Mouse (Mus musculus): ENCODE results near the gene Ptgds. TPM values are rescaled to one million over a fixed set of nuclear protein-coding genes. Genes with fewer than 3 reads are reported as not detected.

The Ptgds gene
- polyA plus RNA-seq, 1 experiment from 2014 or later, result 192 TPM

DNA sequence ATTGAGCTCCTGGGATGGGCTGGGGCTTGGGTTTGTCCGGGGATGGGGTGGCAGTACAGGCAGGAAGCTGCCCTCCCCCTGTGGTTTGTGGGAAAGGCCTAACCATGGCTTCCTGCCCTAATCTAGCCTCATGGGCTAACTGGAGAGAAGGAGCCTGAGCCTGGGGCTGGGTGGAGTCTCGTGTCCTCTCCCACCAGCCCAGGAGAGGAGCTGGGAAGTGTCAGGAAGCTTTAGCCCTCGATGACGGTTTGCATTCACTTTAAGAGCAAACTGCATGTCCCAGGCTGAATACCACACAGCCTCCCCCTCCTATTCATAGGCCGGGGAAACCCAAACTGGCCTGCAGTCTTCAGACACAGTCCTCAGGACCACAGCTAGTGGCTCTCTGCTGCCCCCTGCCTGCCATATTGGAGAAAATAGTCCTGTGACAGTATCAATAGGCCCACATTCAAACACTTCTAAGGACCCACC is 43.1 kb downstream of the Ptgds start:
- Histone ChIP-seq H3K4me3 (ENCODE audit: low read length) (no peak overlapping the region), H3K27me3 (ENCODE audit: control insufficient read depth, insufficient read depth, low read length) (peaks cover 28% of the 10 kb centered on the region), H3K4me1 (ENCODE audit: control insufficient read depth, insufficient read depth, low read length) (peaks cover 9% of the 10 kb centered on the region), H3K9ac (ENCODE audit: low read length) (no peak overlapping the region), H3K36me3 (ENCODE audit: control insufficient read depth, insufficient read depth) (no peaks in the 10 kb centered on the region), H3K9me3 (replicated peaks; ENCODE audit: control insufficient read depth, low read length) (no peaks in the 10 kb centered on the region), H3K27ac (ENCODE audit: low read length) (no peak overlapping the region), H3K4me2 (ENCODE audit: low read depth, low read length) (no peak overlapping the region)
- ATAC-seq (replicated peaks; ENCODE audit: extremely low read depth, insufficient read depth, low FRiP score), result no peak
- WGBS, result 26% methylated on average over 5 of the region's 5 CpGs

DNA sequence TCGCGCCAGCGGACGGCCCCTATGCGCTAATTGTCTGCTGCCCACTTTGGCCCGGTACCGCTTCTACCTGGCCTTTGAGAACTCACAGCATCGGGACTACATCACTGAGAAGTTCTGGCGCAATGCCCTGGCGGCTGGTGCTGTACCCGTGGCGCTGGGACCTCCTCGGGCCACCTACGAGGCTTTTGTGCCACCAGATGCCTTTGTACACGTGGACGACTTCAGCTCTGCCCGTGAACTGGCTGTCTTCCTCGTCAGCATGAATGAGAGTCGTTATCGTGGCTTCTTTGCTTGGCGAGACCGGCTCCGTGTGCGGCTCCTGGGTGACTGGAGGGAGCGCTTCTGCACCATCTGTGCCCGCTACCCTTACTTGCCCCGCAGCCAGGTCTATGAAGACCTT is 44.4 kb downstream of the Ptgds start:
- Histone ChIP-seq H3K4me1 (ENCODE audit: control insufficient read depth, insufficient read depth, low read length) (peaks cover 9% of the 10 kb centered on the region), H3K9ac (ENCODE audit: low read length) (no peak overlapping the region), H3K36me3 (ENCODE audit: control insufficient read depth, insufficient read depth) (no peaks in the 10 kb centered on the region), H3K4me2 (ENCODE audit: low read depth, low read length) (no peak overlapping the region), H3K4me3 (ENCODE audit: low read length) (no peak overlapping the region), H3K27me3 (ENCODE audit: control insufficient read depth, insufficient read depth, low read length) (peaks cover 28% of the 10 kb centered on the region), H3K9me3 (replicated peaks; ENCODE audit: control insufficient read depth, low read length) (no peaks in the 10 kb centered on the region), H3K27ac (ENCODE audit: low read length) (no peak overlapping the region)
- 38% methylated on average over 27 of the region's 27 CpGs for WGBS
- ATAC-seq (replicated peaks; ENCODE audit: extremely low read depth, insufficient read depth, low FRiP score), result no peak

DNA sequence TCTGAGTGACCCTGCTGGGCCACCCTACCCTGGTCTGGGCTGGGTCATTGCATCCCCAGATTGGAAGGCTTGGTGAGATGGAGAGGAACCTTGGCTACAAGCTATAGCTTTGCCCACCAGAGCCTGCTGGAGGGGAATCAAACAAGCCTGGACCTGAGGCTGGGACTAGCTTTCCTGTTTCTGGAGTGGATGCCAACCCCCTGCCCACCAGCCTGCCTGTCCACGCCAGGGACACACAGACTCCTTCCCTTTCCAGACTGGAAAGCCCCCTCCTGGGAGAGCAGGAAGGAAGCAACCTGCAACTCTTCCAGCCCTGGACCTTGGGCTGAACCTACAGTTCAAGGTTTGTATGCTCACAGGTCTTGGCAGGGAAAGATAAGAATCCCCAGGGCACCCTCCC is 46.2 kb downstream of the Ptgds start:
- Histone ChIP-seq H3K4me1 (ENCODE audit: control insufficient read depth, insufficient read depth, low read length) (peaks cover 6% of the 10 kb centered on the region), H3K9me3 (replicated peaks; ENCODE audit: control insufficient read depth, low read length) (no peaks in the 10 kb centered on the region), H3K27ac (ENCODE audit: low read length) (no peak overlapping the region), H3K4me2 (ENCODE audit: low read depth, low read length) (no peak overlapping the region), H3K27me3 (ENCODE audit: control insufficient read depth, insufficient read depth, low read length) (peaks cover 26% of the 10 kb centered on the region), H3K9ac (ENCODE audit: low read length) (no peak overlapping the region), H3K36me3 (ENCODE audit: control insufficient read depth, insufficient read depth) (no peaks in the 10 kb centered on the region), H3K4me3 (ENCODE audit: low read length) (no peak overlapping the region)
- 33% methylated on average over 1 of the region's 1 CpGs for WGBS
- no peak for ATAC-seq (replicated peaks; ENCODE audit: extremely low read depth, insufficient read depth, low FRiP score)

DNA sequence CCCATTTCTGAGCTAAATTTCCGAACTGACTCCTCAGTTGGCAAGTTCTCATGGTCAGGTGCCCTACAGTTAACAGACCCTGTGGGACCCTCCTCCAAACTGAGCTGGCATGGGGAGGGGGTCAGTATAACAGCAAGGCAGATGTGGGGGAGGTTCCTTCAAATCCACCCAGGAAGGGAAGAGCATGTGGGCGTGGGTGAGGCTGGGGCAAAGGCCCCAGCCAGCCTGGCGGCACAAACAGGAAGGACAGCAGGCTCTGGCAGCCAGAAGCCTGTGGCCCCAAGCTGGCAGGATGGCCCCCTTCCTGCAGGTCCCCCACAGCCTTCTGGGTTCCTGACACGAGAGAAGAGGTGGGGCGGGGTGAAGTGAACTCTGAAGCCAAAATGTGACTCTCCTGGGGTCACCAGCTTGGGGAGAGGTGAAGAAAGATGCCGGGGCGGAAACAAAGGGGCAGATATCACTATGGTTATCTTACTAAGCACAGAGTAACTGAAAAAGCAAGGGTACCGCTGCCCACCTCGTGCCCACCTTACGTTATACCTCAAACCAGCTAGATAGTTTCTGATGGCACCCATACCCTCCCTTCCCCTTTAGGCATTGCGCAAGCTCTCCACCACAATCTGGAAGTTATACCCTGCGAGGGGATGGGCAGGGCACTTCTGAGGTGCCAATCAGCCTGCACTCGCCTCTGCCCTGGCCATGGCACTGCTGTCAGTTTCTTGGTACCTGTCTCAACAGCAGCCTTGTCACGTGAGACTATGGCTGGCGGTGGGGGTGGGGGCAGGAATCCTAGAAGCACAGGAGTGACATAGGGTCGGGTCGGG is 47.0 kb downstream of the Ptgds start, which contains the start of gene Fut7:
Gene Fut7 (plus strand): TSS at position 681 of the 824 bp plus-strand sequence.
- Histone ChIP-seq H3K27me3 (ENCODE audit: control insufficient read depth, insufficient read depth, low read length) (peaks cover 26% of the 10 kb centered on the region), H3K4me1 (ENCODE audit: control insufficient read depth, insufficient read depth, low read length) (peaks cover 3% of the 10 kb centered on the region), H3K36me3 (ENCODE audit: control insufficient read depth, insufficient read depth) (no peaks in the 10 kb centered on the region), H3K27ac (ENCODE audit: low read length) (no peak within 1 kb of the TSS), H3K4me3 (ENCODE audit: low read length) (no peak within 1 kb of the TSS), H3K9me3 (replicated peaks; ENCODE audit: control insufficient read depth, low read length) (no peaks in the 10 kb centered on the region), H3K4me2 (ENCODE audit: low read depth, low read length) (no peak within 1 kb of the TSS), H3K9ac (ENCODE audit: low read length) (no peak within 1 kb of the TSS)
- 53% methylated on average over 17 of the region's 17 CpGs for WGBS
- no peak for ATAC-seq (replicated peaks; ENCODE audit: extremely low read depth, insufficient read depth, low FRiP score)

DNA sequence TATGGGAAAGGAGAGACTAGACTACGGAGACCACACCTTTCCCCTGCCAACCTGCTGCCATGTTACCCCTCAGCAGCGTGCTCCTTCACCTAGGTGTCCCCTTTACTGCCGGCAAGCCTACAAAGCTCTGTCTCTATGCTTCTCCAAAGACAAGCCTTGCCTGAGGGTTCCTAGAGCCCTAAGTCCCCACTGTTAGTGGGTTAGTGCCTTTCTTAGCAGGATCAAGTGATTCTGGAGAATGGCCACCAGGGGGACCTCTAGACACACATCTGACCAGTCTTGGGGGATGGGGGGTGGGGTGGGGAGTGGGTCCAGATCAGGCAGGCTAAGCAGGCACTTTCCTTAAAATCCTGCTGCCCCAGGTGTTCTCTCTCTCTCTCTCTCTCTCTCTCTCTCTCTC is 48.0 kb downstream of the Ptgds start:
- Histone ChIP-seq H3K4me3 (ENCODE audit: low read length) (no peak overlapping the region), H3K9me3 (replicated peaks; ENCODE audit: control insufficient read depth, low read length) (no peaks in the 10 kb centered on the region), H3K4me1 (ENCODE audit: control insufficient read depth, insufficient read depth, low read length) (peaks cover 3% of the 10 kb centered on the region), H3K27me3 (ENCODE audit: control insufficient read depth, insufficient read depth, low read length) (peaks cover 26% of the 10 kb centered on the region), H3K36me3 (ENCODE audit: control insufficient read depth, insufficient read depth) (no peaks in the 10 kb centered on the region), H3K27ac (ENCODE audit: low read length) (no peak overlapping the region), H3K9ac (ENCODE audit: low read length) (no peak overlapping the region), H3K4me2 (ENCODE audit: low read depth, low read length) (no peak overlapping the region)
- ATAC-seq (replicated peaks; ENCODE audit: extremely low read depth, insufficient read depth, low FRiP score), result no peak
- 8% methylated on average over 3 of the region's 3 CpGs for WGBS

DNA sequence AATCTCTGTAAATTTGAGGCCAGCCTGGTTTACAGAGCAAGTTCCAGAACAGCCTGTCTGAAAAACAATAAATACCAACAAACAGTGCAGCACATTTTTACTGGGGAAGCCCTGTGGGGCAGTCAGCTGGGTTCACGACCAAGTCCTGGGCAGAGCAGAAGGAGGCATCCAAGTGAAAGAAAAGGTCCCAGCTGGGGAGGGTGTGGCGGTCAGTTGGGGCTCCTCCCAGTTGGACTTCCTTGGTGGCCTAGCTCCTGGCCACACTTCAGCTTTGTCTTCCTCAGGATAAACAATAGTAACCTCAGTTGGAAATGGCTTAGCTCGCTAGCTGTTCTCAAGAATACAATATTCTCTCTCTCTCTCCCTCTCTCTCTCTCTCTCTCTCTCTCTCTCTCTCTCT is 52.4 kb downstream of the Ptgds start:
- no peaks in the 10 kb centered on the region for H3K36me3 ChIP-seq (ENCODE audit: control insufficient read depth, insufficient read depth)
- no peak overlapping the region for H3K4me2 ChIP-seq (ENCODE audit: low read depth, low read length)
- ATAC-seq (replicated peaks; ENCODE audit: extremely low read depth, insufficient read depth, low FRiP score), result no peak
- H3K9ac ChIP-seq (ENCODE audit: low read length), result no peak overlapping the region
- H3K27ac ChIP-seq (ENCODE audit: low read length), result no peak overlapping the region
- no peaks in the 10 kb centered on the region for H3K27me3 ChIP-seq (ENCODE audit: control insufficient read depth, insufficient read depth, low read length)
- no peak overlapping the region for H3K4me3 ChIP-seq (ENCODE audit: low read length)
- peaks cover under 1% of the 10 kb centered on the region for H3K4me1 ChIP-seq (ENCODE audit: control insufficient read depth, insufficient read depth, low read length)
- no peaks in the 10 kb centered on the region for H3K9me3 ChIP-seq (replicated peaks; ENCODE audit: control insufficient read depth, low read length)
- WGBS, result 35% methylated on average over 3 of the region's 3 CpGs

Small RNA genes within 50 kb of the gene (microRNA-seq; reads per million reads assigned to microRNA genes)
- gene Mir3087, result not detected

Other genes with a start within 250 kb of the Ptgds start
- 474 and 482 TPM in 2 replicates for gene Tubb4b, start 245.3 kb downstream of the Ptgds start, polyA plus RNA-seq (2015; fragmentation: Nextera tagmentation; extraction: Ambion mirVana)
- not detected in 2 replicates for gene Slc34a3, start 235.7 kb downstream of the Ptgds start, polyA plus RNA-seq (2015; fragmentation: Nextera tagmentation; extraction: Ambion mirVana)
- gene Rnf224, start 233.3 kb downstream of the Ptgds start, polyA plus RNA-seq (2015; fragmentation: Nextera tagmentation; extraction: Ambion mirVana), result not detected in 2 replicates
- 3.7 and 5.2 TPM in 2 replicates for gene Rnf208, start 227.8 kb downstream of the Ptgds start, polyA plus RNA-seq (2015; fragmentation: Nextera tagmentation; extraction: Ambion mirVana)
- gene Cysrt1, start 227.6 kb downstream of the Ptgds start, polyA plus RNA-seq (2015; fragmentation: Nextera tagmentation; extraction: Ambion mirVana), result 0.17 TPM in 1 of 2 replicates, not detected in the other
- gene AL732309.1, start 223.2 kb downstream of the Ptgds start, polyA plus RNA-seq (2015; fragmentation: Nextera tagmentation; extraction: Ambion mirVana), result 2.2 and 3.1 TPM in 2 replicates
- 15.1 and 16.4 TPM in 2 replicates for gene Tmem203, start 214.6 kb downstream of the Ptgds start, polyA plus RNA-seq (2015; fragmentation: Nextera tagmentation; extraction: Ambion mirVana)
- 4.3 and 5.9 TPM in 2 replicates for gene Tprn, start 207.4 kb downstream of the Ptgds start, polyA plus RNA-seq (2015; fragmentation: Nextera tagmentation; extraction: Ambion mirVana)
- 154 and 157 TPM in 2 replicates for gene Ssna1, start 197.6 kb downstream of the Ptgds start, polyA plus RNA-seq (2015; fragmentation: Nextera tagmentation; extraction: Ambion mirVana)
- 80.5 and 86.6 TPM in 2 replicates for gene Anapc2, start 197.6 kb downstream of the Ptgds start, polyA plus RNA-seq (2015; fragmentation: Nextera tagmentation; extraction: Ambion mirVana)
- not detected in 2 replicates for gene Tmem210, start 181.9 kb downstream of the Ptgds start, polyA plus RNA-seq (2015; fragmentation: Nextera tagmentation; extraction: Ambion mirVana)
- 0.89 and 1.2 TPM in 2 replicates for gene Lrrc26, start 180.1 kb downstream of the Ptgds start, polyA plus RNA-seq (2015; fragmentation: Nextera tagmentation; extraction: Ambion mirVana)
- gene Grin1, start 150.9 kb downstream of the Ptgds start, polyA plus RNA-seq (2015; fragmentation: Nextera tagmentation; extraction: Ambion mirVana), result 0.14 TPM in 1 of 2 replicates, not detected in the other
- 24.7 and 28.4 TPM in 2 replicates for gene Man1b1, start 137.7 kb downstream of the Ptgds start, polyA plus RNA-seq (2015; fragmentation: Nextera tagmentation; extraction: Ambion mirVana)
- 10.3 and 10.6 TPM in 2 replicates for gene Dpp7, start 113.7 kb downstream of the Ptgds start, polyA plus RNA-seq (2015; fragmentation: Nextera tagmentation; extraction: Ambion mirVana)
- gene Uap1l1, start 104.4 kb downstream of the Ptgds start, polyA plus RNA-seq (2015; fragmentation: Nextera tagmentation; extraction: Ambion mirVana), result 18.8 and 19.3 TPM in 2 replicates
- gene Sapcd2, start 97.7 kb downstream of the Ptgds start, polyA plus RNA-seq (2015; fragmentation: Nextera tagmentation; extraction: Ambion mirVana), result 21.1 and 22.5 TPM in 2 replicates
- gene Entpd2, start 74.2 kb downstream of the Ptgds start, polyA plus RNA-seq (2015; fragmentation: Nextera tagmentation; extraction: Ambion mirVana), result 3.4 and 4.0 TPM in 2 replicates
- gene Npdc1, start 70.7 kb downstream of the Ptgds start, polyA plus RNA-seq (2015; fragmentation: Nextera tagmentation; extraction: Ambion mirVana), result 30.8 TPM in 2 replicates
- gene Fut7, start 46.8 kb downstream of the Ptgds start, polyA plus RNA-seq (2015; fragmentation: Nextera tagmentation; extraction: Ambion mirVana), result 0.35 and 0.46 TPM in 2 replicates
- 5.4 and 5.8 TPM in 2 replicates for gene Abca2, start 41.3 kb downstream of the Ptgds start, polyA plus RNA-seq (2015; fragmentation: Nextera tagmentation; extraction: Ambion mirVana)
- gene Clic3, start 13.2 kb downstream of the Ptgds start, polyA plus RNA-seq (2015; fragmentation: Nextera tagmentation; extraction: Ambion mirVana), result 8.0 and 17.9 TPM in 2 replicates
- gene Paxx, start 9.0 kb downstream of the Ptgds start, polyA plus RNA-seq (2015; fragmentation: Nextera tagmentation; extraction: Ambion mirVana), result 37.6 and 40.4 TPM in 2 replicates
- not detected in 2 replicates for gene Lcn12, start 23.9 kb upstream of the Ptgds start, polyA plus RNA-seq (2015; fragmentation: Nextera tagmentation; extraction: Ambion mirVana)
- 92.1 and 97.8 TPM in 2 replicates for gene Fbxw5, start 30.7 kb upstream of the Ptgds start, polyA plus RNA-seq (2015; fragmentation: Nextera tagmentation; extraction: Ambion mirVana)
- gene C8g, start 31.7 kb upstream of the Ptgds start, polyA plus RNA-seq (2015; fragmentation: Nextera tagmentation; extraction: Ambion mirVana), result 3.9 and 4.3 TPM in 2 replicates
- gene Traf2, start 76.9 kb upstream of the Ptgds start, polyA plus RNA-seq (2015; fragmentation: Nextera tagmentation; extraction: Ambion mirVana), result 27.0 and 27.3 TPM in 2 replicates
- 288 and 303 TPM in 2 replicates for gene Edf1, start 87.8 kb upstream of the Ptgds start, polyA plus RNA-seq (2015; fragmentation: Nextera tagmentation; extraction: Ambion mirVana)
- 2.7 and 19.0 TPM in 2 replicates for gene Mamdc4, start 104.8 kb upstream of the Ptgds start, polyA plus RNA-seq (2015; fragmentation: Nextera tagmentation; extraction: Ambion mirVana)
- gene Phpt1, start 105.2 kb upstream of the Ptgds start, polyA plus RNA-seq (2015; fragmentation: Nextera tagmentation; extraction: Ambion mirVana), result 180 and 190 TPM in 2 replicates
- 0.05 and 0.10 TPM in 2 replicates for gene Ajm1, start 111.7 kb upstream of the Ptgds start, polyA plus RNA-seq (2015; fragmentation: Nextera tagmentation; extraction: Ambion mirVana)
- 42.7 and 48.9 TPM in 2 replicates for gene Rabl6, start 138.5 kb upstream of the Ptgds start, polyA plus RNA-seq (2015; fragmentation: Nextera tagmentation; extraction: Ambion mirVana)
- gene Ccdc183, start 147.6 kb upstream of the Ptgds start, polyA plus RNA-seq (2015; fragmentation: Nextera tagmentation; extraction: Ambion mirVana), result 0.07 and 0.11 TPM in 2 replicates
- 20.0 and 25.6 TPM in 2 replicates for gene Tmem141, start 152.0 kb upstream of the Ptgds start, polyA plus RNA-seq (2015; fragmentation: Nextera tagmentation; extraction: Ambion mirVana)
- 3.6 and 6.3 TPM in 2 replicates for gene Fcna, start 158.0 kb upstream of the Ptgds start, polyA plus RNA-seq (2015; fragmentation: Nextera tagmentation; extraction: Ambion mirVana)
- not detected in 2 replicates for gene Lcn8, start 183.1 kb upstream of the Ptgds start, polyA plus RNA-seq (2015; fragmentation: Nextera tagmentation; extraction: Ambion mirVana)
- gene Lcn5, start 187.9 kb upstream of the Ptgds start, polyA plus RNA-seq (2015; fragmentation: Nextera tagmentation; extraction: Ambion mirVana), result not detected in 2 replicates
- gene Lcn6, start 206.7 kb upstream of the Ptgds start, polyA plus RNA-seq (2015; fragmentation: Nextera tagmentation; extraction: Ambion mirVana), result not detected in 2 replicates
- gene Lcn10, start 212.7 kb upstream of the Ptgds start, polyA plus RNA-seq (2015; fragmentation: Nextera tagmentation; extraction: Ambion mirVana), result not detected in 2 replicates
- not detected in 2 replicates for gene Obp2a, start 230.0 kb upstream of the Ptgds start, polyA plus RNA-seq (2015; fragmentation: Nextera tagmentation; extraction: Ambion mirVana)
- 42.3 and 45.4 TPM in 2 replicates for gene Bmyc, start 236.7 kb upstream of the Ptgds start, polyA plus RNA-seq (2015; fragmentation: Nextera tagmentation; extraction: Ambion mirVana)

Measured in heart, embryonic 16.5 days (tissue).